Mouse (Mus musculus): ENCODE measurements around the gene Gh. TPM values are rescaled to one million over a fixed set of nuclear protein-coding genes. Genes with fewer than 3 reads are reported as not detected.

Gene Gh
- polyA plus RNA-seq, 1 experiment from 2014 or later = not detected

DNA sequence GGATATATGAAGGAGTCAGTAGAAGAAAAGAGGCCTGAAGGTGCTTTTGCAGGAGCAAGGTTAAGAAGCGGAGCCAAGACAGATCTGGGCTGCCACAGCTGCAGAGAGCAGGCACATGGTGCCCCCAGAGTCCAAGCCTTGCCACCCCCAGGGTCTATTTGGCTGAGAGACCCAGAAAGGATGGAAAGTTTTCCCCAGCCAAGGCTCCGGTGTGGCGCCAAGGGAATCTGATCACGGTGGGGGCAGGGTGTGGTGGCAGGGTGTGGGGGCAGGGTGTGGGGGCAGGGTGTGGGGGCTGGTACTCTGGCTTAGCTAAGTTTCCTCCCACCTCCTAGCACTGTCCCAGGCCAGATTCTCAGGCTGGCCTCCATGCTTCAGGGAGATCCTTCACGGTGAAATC lies 26.9 kb upstream of the Gh start:
- no peak overlapping the region for H3K27ac ChIP-seq
- no peak for ATAC-seq (ENCODE audit: low FRiP score, low read depth)
- H3K4me3 ChIP-seq = no peak overlapping the region
- H3K27me3 ChIP-seq (replicated peaks) = no peaks in the 10 kb centered on the region
- WGBS = 79% methylated on average over 5 of the region's 5 CpGs
- H3K4me2 ChIP-seq (replicated peaks) = no peak overlapping the region
- no peaks in the 10 kb centered on the region for H3K36me3 ChIP-seq
- H3K9ac ChIP-seq = no peak overlapping the region
- no peaks in the 10 kb centered on the region for H3K4me1 ChIP-seq
- no peaks in the 10 kb centered on the region for H3K9me3 ChIP-seq

DNA sequence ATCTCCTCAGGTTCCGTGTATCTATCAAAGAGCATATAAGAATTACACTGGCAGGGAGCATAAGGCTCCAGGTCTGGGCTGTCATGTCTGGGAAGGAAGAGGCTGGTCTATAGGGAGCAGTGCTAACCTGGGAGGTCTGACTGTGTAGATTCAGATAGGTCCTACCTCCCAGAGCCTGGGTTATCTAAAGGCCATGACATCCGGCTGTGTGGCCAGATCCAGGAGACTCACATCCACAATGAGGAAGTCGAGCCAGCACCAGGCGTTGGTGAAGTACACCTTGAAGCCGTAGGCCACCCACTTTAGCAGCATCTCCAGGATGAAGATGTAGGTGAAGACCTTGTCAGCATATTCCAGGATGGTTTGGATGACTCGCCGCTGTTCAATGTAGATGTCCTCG lies 24.8 kb upstream of the Gh start:
- 87% methylated on average over 8 of the region's 8 CpGs for WGBS
- H3K4me1 ChIP-seq = no peaks in the 10 kb centered on the region
- H3K36me3 ChIP-seq = no peaks in the 10 kb centered on the region
- H3K9ac ChIP-seq = no peak overlapping the region
- no peak overlapping the region for H3K4me3 ChIP-seq
- no peaks in the 10 kb centered on the region for H3K27me3 ChIP-seq (replicated peaks)
- no peak for ATAC-seq (ENCODE audit: low FRiP score, low read depth)
- H3K27ac ChIP-seq = no peak overlapping the region
- H3K4me2 ChIP-seq (replicated peaks) = no peak overlapping the region
- H3K9me3 ChIP-seq = no peaks in the 10 kb centered on the region

- Histone ChIP-seq H3K9ac (no peak overlapping the region), H3K4me1 (no peaks in the 10 kb centered on the region), H3K4me3 (no peak overlapping the region), H3K27ac (no peak overlapping the region), H3K4me2 (replicated peaks) (no peak overlapping the region), H3K9me3 (no peaks in the 10 kb centered on the region), H3K27me3 (replicated peaks) (no peaks in the 10 kb centered on the region), H3K36me3 (no peaks in the 10 kb centered on the region)
- 72% methylated on average over 8 of the region's 8 CpGs for whole genome bisulfite sequencing
- ATAC-seq (ENCODE audit: low FRiP score, low read depth) = no peak
Observed at GRCm38 (mm10) chr11:106325566-106326206, 24.0 kb upstream of the Gh start.

DNA sequence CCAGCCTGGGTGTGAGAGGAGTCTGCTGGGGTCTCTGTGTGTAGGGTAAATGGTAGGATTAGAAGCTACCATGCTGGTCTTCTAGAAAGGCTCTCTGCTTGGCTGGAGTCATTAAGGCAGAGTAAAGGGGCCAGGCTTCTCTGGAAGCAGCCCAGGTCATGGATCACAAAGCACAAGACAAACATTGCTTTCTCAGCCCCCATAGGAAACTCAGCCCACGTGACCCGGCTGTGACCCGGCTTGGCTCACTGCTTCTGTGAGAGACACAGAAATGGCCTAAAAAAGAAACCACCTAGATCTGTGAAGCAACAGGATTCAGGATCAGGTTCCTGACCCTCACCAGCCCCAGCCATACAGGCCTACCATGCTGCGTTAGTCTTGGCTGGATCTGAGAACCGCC lies 23.2 kb upstream of the Gh start:
- Histone ChIP-seq H3K9me3 (no peaks in the 10 kb centered on the region), H3K4me3 (no peak overlapping the region), H3K4me2 (replicated peaks) (no peak overlapping the region), H3K27me3 (replicated peaks) (no peaks in the 10 kb centered on the region), H3K36me3 (no peaks in the 10 kb centered on the region), H3K9ac (no peak overlapping the region), H3K27ac (no peak overlapping the region), H3K4me1 (no peaks in the 10 kb centered on the region)
- no peak for ATAC-seq (ENCODE audit: low FRiP score, low read depth)
- WGBS = 70% methylated on average over 5 of the region's 5 CpGs

DNA sequence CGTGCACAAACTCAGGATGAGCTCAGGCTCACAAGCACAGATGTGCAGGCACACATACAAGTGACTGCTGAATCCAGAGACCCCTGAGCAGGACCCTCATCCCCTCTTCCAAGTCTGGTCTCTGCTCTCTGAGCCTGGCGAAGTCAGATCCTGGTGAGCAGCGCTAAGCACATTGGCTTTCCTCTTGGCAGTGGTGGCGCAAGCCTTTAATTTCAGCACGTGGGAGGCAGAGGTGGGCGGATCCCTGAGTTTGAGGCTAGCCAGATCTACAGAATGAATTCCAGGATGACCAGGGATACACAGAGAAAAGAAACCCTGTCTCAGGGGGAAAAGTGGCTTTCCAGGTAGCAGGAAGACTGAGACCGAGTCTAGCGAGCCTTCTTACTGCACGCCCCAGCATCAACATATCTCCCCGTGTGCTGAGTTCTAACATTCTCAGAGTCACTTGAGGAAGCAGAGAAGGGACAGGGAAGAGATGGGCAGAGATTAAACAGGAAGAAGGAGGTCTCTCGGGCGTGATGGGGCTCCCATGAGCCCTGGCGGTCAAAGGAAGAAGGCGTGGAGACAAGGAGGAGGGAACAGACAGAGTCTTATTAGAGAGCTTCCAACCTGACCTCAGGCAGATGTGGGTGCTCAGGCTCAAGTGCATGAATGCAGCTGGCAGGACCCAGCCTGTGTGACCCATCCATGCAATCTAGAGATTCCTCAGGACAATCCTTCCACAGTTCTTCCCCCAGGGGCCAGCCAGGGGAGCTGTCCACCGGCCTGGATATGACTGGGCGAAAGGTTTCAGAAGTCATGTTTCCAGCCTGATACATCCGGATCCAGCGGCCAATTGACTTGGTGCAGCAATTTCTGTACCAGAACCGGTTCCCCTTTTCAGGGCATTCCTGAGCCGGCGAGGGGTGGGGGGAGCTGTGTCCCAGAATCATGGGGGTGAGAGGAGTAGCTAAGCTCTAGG lies 17.0 kb upstream of the Gh start:
- Histone ChIP-seq H3K27ac (no peak overlapping the region), H3K4me1 (no peaks in the 10 kb centered on the region), H3K4me3 (no peak overlapping the region), H3K4me2 (replicated peaks) (no peak overlapping the region), H3K9me3 (no peaks in the 10 kb centered on the region), H3K36me3 (no peaks in the 10 kb centered on the region), H3K9ac (no peak overlapping the region), H3K27me3 (replicated peaks) (no peaks in the 10 kb centered on the region)
- WGBS = 80% methylated on average over 21 of the region's 21 CpGs
- no peak for ATAC-seq (ENCODE audit: low FRiP score, low read depth)

GRCm38 (mm10) chr11:106317801-106318200 lies 16.1 kb upstream of the Gh start:
- Histone ChIP-seq H3K4me1 (no peaks in the 10 kb centered on the region), H3K4me2 (replicated peaks) (no peak overlapping the region), H3K9me3 (no peaks in the 10 kb centered on the region), H3K27ac (no peak overlapping the region), H3K4me3 (no peak overlapping the region), H3K9ac (no peak overlapping the region), H3K27me3 (replicated peaks) (no peaks in the 10 kb centered on the region), H3K36me3 (no peaks in the 10 kb centered on the region)
- 81% methylated on average over 7 of the region's 7 CpGs for WGBS
- ATAC-seq (ENCODE audit: low FRiP score, low read depth) = no peak

GRCm38 (mm10) chr11:106316416-106316815 lies 14.8 kb upstream of the Gh start:
- Histone ChIP-seq H3K27me3 (replicated peaks) (no peaks in the 10 kb centered on the region), H3K9ac (no peak overlapping the region), H3K4me2 (replicated peaks) (no peak overlapping the region), H3K4me3 (no peak overlapping the region), H3K36me3 (no peaks in the 10 kb centered on the region), H3K9me3 (no peaks in the 10 kb centered on the region), H3K27ac (no peak overlapping the region), H3K4me1 (no peaks in the 10 kb centered on the region)
- WGBS = 70% methylated on average over 1 of the region's 1 CpGs
- no peak for ATAC-seq (ENCODE audit: low FRiP score, low read depth)

DNA sequence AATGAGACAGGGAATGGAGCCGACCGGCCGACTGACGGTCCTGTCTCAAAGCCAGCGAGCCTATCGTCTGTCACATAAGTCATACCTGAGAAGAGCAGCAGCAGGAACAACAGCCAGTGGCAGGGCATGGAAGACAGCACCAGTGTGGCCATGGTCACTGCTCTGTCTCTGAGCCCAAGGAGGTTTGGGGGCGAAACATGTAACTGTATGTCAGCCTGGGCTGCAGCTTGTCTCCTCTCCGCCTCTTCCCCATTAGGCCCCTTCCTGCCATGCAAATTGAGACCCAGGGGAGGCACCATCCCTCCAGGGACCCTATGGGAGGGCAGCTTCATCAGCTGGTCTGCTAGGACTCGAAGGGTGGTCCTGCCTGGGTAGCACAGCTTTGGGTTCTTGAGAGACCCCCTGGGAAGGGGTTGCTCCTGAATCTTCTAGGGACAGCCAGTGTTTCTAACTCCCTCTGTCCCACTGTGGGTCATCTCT lies 12.7 kb upstream of the Gh start, which contains the start of gene Cd79b:
Gene Cd79b, minus strand, starts transcription at position 430 of the 480 bp plus-strand sequence.
- no peak within 1 kb of the TSS for H3K4me3 ChIP-seq
- WGBS = 70% methylated on average over 9 of the region's 9 CpGs
- no peaks in the 10 kb centered on the region for H3K36me3 ChIP-seq
- H3K27ac ChIP-seq = no peak within 1 kb of the TSS
- no peak within 1 kb of the TSS for H3K9ac ChIP-seq
- no peak for ATAC-seq (ENCODE audit: low FRiP score, low read depth)
- no peaks in the 10 kb centered on the region for H3K27me3 ChIP-seq (replicated peaks)
- no peaks in the 10 kb centered on the region for H3K9me3 ChIP-seq
- no peaks in the 10 kb centered on the region for H3K4me1 ChIP-seq
- H3K4me2 ChIP-seq (replicated peaks) = no peak within 1 kb of the TSS

- Histone ChIP-seq H3K4me3 (no peak overlapping the region), H3K4me2 (replicated peaks) (no peak overlapping the region), H3K27ac (no peak overlapping the region), H3K4me1 (no peaks in the 10 kb centered on the region), H3K36me3 (no peaks in the 10 kb centered on the region), H3K27me3 (replicated peaks) (no peaks in the 10 kb centered on the region), H3K9me3 (no peaks in the 10 kb centered on the region), H3K9ac (no peak overlapping the region)
- WGBS = 75% methylated on average over 5 of the region's 5 CpGs
- ATAC-seq (ENCODE audit: low FRiP score, low read depth) = no peak
Observed at GRCm38 (mm10) chr11:106313533-106313932, 11.9 kb upstream of the Gh start.

- Histone ChIP-seq H3K4me3 (no peak overlapping the region), H3K36me3 (no peaks in the 10 kb centered on the region), H3K9ac (no peak overlapping the region), H3K4me1 (no peaks in the 10 kb centered on the region), H3K27ac (no peak overlapping the region), H3K9me3 (no peaks in the 10 kb centered on the region), H3K4me2 (replicated peaks) (no peak overlapping the region), H3K27me3 (replicated peaks) (no peaks in the 10 kb centered on the region)
- no peak for ATAC-seq (ENCODE audit: low FRiP score, low read depth)
- WGBS = 69% methylated on average over 5 of the region's 5 CpGs
Observed at GRCm38 (mm10) chr11:106310123-106310522, 8.5 kb upstream of the Gh start.

GRCm38 (mm10) chr11:106308162-106308561 lies 6.5 kb upstream of the Gh start:
- Histone ChIP-seq H3K4me1 (no peaks in the 10 kb centered on the region), H3K4me3 (no peak overlapping the region), H3K4me2 (replicated peaks) (no peak overlapping the region), H3K27ac (no peak overlapping the region), H3K36me3 (no peaks in the 10 kb centered on the region), H3K9me3 (no peaks in the 10 kb centered on the region), H3K9ac (no peak overlapping the region), H3K27me3 (replicated peaks) (no peaks in the 10 kb centered on the region)
- ATAC-seq (ENCODE audit: low FRiP score, low read depth) = no peak
- 85% methylated on average over 11 of the region's 11 CpGs for WGBS

GRCm38 (mm10) chr11:106307432-106307831 lies 5.8 kb upstream of the Gh start:
- H3K27me3 ChIP-seq (replicated peaks) = no peaks in the 10 kb centered on the region
- H3K27ac ChIP-seq = no peak overlapping the region
- no peak for ATAC-seq (ENCODE audit: low FRiP score, low read depth)
- H3K9me3 ChIP-seq = no peaks in the 10 kb centered on the region
- WGBS = 88% methylated on average over 5 of the region's 5 CpGs
- H3K4me2 ChIP-seq (replicated peaks) = no peak overlapping the region
- no peaks in the 10 kb centered on the region for H3K4me1 ChIP-seq
- no peak overlapping the region for H3K9ac ChIP-seq
- no peak overlapping the region for H3K4me3 ChIP-seq
- H3K36me3 ChIP-seq = no peaks in the 10 kb centered on the region
